Mouse (Mus musculus) heart, postnatal 0 days (tissue): ENCODE measurements around the gene Hcn2.

ENCODE experiments used
- CTCF ChIP-seq: IDR thresholded peaks from 2 replicates; pipeline ENCODE4 v1.5.1; 2016; ENCODE audit warnings: antibody characterized with exemption, control low read depth, low read depth
- EP300 ChIP-seq: IDR thresholded peaks from 2 replicates; pipeline ENCODE4 v1.6.1; 2016; ENCODE audit warnings: antibody characterized with exemption, low read depth

DNA sequence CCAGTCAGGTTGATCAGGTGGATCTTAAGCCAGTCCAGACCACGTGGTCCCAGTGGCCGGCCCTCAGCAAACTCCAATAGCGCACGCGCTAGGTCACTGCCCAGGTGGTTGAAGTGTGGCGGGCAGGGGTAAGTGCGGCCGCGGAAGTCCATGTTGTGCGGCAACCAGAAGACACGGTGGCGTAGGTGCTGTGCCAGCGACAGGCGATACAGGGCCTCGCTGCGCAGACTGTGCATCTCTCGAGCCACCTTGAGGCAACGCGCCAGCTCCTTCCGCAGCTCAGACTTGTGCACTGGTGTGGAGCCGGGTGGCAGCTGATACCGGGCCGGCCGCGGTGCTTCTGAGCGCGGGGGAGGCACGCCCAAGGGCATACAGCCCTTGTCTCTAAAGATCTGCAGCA, 22.8 kb downstream of the Hcn2 start:
- no peak for TF ChIP-seq EP300
- TF ChIP-seq CTCF, result no peak
